Mouse (Mus musculus) fibroblast of lung, adult 2 months (primary cell): ENCODE data around the gene Rab4a.

Source experiments
- DNase-seq: peaks from one replicate; pipeline ENCODE4 v3.0.0-alpha.2; 2011; ENCODE audit warnings: low read depth

Rab4a gene

GRCm38 (mm10) chr8:123813173-123813891, 7.5 kb downstream of the Rab4a start:
- no peak for DNase-seq

GRCm38 (mm10) chr8:123813892-123814266, 8.1 kb downstream of the Rab4a start:
- DNase-seq: no peak

GRCm38 (mm10) chr8:123815325-123815724, 9.5 kb downstream of the Rab4a start:
- no peak for DNase-seq

GRCm38 (mm10) chr8:123816939-123817338, 11.2 kb downstream of the Rab4a start:
- no peak for DNase-seq

GRCm38 (mm10) chr8:123817747-123818146, 12.0 kb downstream of the Rab4a start:
- DNase-seq: no peak

GRCm38 (mm10) chr8:123819683-123820610, 14.2 kb downstream of the Rab4a start:
- no peak for DNase-seq

- no peak for DNase-seq
Measured at GRCm38 (mm10) chr8:123820780-123821179, 15.0 kb downstream of the Rab4a start.

GRCm38 (mm10) chr8:123823111-123823510, 17.3 kb downstream of the Rab4a start:
- DNase-seq: no peak

- DNase-seq: no peak
Measured at GRCm38 (mm10) chr8:123823532-123824123, 17.8 kb downstream of the Rab4a start.

GRCm38 (mm10) chr8:123826001-123826400, 20.2 kb downstream of the Rab4a start:
- DNase-seq: no peak

GRCm38 (mm10) chr8:123826758-123827157, 21.0 kb downstream of the Rab4a start:
- DNase-seq: no peak

- DNase-seq: no peak
Measured at GRCm38 (mm10) chr8:123827523-123827922, 21.7 kb downstream of the Rab4a start.

GRCm38 (mm10) chr8:123832757-123833156, 27.0 kb downstream of the Rab4a start:
- DNase-seq: no peak

GRCm38 (mm10) chr8:123835451-123835850, 29.7 kb downstream of the Rab4a start:
- no peak for DNase-seq

GRCm38 (mm10) chr8:123836354-123836753, 30.6 kb downstream of the Rab4a start:
- DNase-seq: no peak

- no peak for DNase-seq
Measured at GRCm38 (mm10) chr8:123838496-123838895, 32.7 kb downstream of the Rab4a start.

- no peak for DNase-seq
Measured at GRCm38 (mm10) chr8:123840578-123841345, 35.0 kb downstream of the Rab4a start.

- no peak for DNase-seq
Measured at GRCm38 (mm10) chr8:123842086-123842485, 36.3 kb downstream of the Rab4a start.

- DNase-seq: no peak
Measured at GRCm38 (mm10) chr8:123844341-123844740, 38.6 kb downstream of the Rab4a start.

GRCm38 (mm10) chr8:123845114-123845513, 39.3 kb downstream of the Rab4a start:
- DNase-seq: no peak

GRCm38 (mm10) chr8:123845991-123846390, 40.2 kb downstream of the Rab4a start:
- no peak for DNase-seq

- DNase-seq: no peak
Measured at GRCm38 (mm10) chr8:123846509-123846908, 40.7 kb downstream of the Rab4a start.
